Mouse (Mus musculus): ENCODE measurements at regions not wholly inside any gene's neighbourhood (a gene's known extent, or its start where the extent isn't known, plus 50 kb on each side); places are given as distances from the start of the nearest gene placed in this dataset.

GRCm38 (mm10) chr7:36155159-36155558, 352.4 kb upstream of the Zfp507 start:
- no peak overlapping the region for H3K4me3 ChIP-seq (ENCODE audit: control insufficient read depth in 1 of 2, insufficient read depth in 1 of 2, low read depth in 2 of 2, low read length in 2 of 2)
- no peak overlapping the region for H3K27ac ChIP-seq (ENCODE audit: control insufficient read depth, low read depth, low read length)
- no peaks in the 10 kb centered on the region for H3K27me3 ChIP-seq (ENCODE audit: control insufficient read depth in 1 of 2, insufficient read depth in 2 of 2, low read length in 2 of 2)
- no peaks in the 10 kb centered on the region for H3K4me1 ChIP-seq (ENCODE audit: control insufficient read depth in 1 of 2, insufficient read depth in 2 of 2, low read length in 2 of 2)
- H3K36me3 ChIP-seq (ENCODE audit: control insufficient read depth in 1 of 2, insufficient read depth in 2 of 2, low read length in 2 of 2): no peaks in the 10 kb centered on the region
- no peak overlapping the region for H3K9ac ChIP-seq (ENCODE audit: control insufficient read depth, low read depth, low read length, poor library complexity, severe bottlenecking)
- H3K79me2 ChIP-seq (ENCODE audit: control insufficient read depth, insufficient read depth, low read length, poor library complexity): no peaks in the 10 kb centered on the region
- no peaks in the 10 kb centered on the region for H3K9me3 ChIP-seq (replicated peaks; ENCODE audit: insufficient read depth, low read length)
- no peak for DNase-seq (ENCODE audit: low read depth, low spot score)
- no peak for TF ChIP-seq TCF12 (IDR thresholded peaks at IDR 0.05; ENCODE audit: low read depth, low read length)
- TF ChIP-seq JUND (IDR thresholded peaks at IDR 0.05; ENCODE audit: low read depth, low read length): no peak
- TF ChIP-seq GABPA (IDR thresholded peaks at IDR 0.05; ENCODE audit: low read depth, low read length): no peak
- no peak for TF ChIP-seq NRF1 (IDR thresholded peaks at IDR 0.05; ENCODE audit: insufficient read depth, low read depth, low read length, poor library complexity, severe bottlenecking)
- no peak for TF ChIP-seq TAL1 (IDR thresholded peaks at IDR 0.05; ENCODE audit: low read length)
- TF ChIP-seq BHLHE40 (IDR thresholded peaks at IDR 0.05; ENCODE audit: borderline replicate concordance, low read depth, low read length): no peak
- TF ChIP-seq POLR2AphosphoS2 (IDR thresholded peaks at IDR 0.05; ENCODE audit: low read length): no peak
- TF ChIP-seq ZMIZ1 (IDR thresholded peaks at IDR 0.05; ENCODE audit: low read depth, low read length): no peak
- TF ChIP-seq KAT2A (conservative IDR thresholded peaks at IDR 0.05; ENCODE audit: low read depth, low read length): no peak
- no peak for TF ChIP-seq MAX (IDR thresholded peaks at IDR 0.05; ENCODE audit: low read length)
- TF ChIP-seq CHD2 (IDR thresholded peaks at IDR 0.05; ENCODE audit: low read length): no peak
- no peak for TF ChIP-seq ZNF384 (IDR thresholded peaks at IDR 0.05; ENCODE audit: low read depth, low read length)
- no peak for TF ChIP-seq RCOR1 (IDR thresholded peaks at IDR 0.05; ENCODE audit: low read depth, low read length)
- no peak for TF ChIP-seq RAD21 (IDR thresholded peaks at IDR 0.05; ENCODE audit: low read depth, low read length)
- TF ChIP-seq SMC3 (IDR thresholded peaks at IDR 0.05; ENCODE audit: low read depth, low read length): no peak
- TF ChIP-seq MYB (IDR thresholded peaks at IDR 0.05; ENCODE audit: low read depth, low read length): no peak
- no peak for TF ChIP-seq USF2 (IDR thresholded peaks at IDR 0.05; ENCODE audit: borderline replicate concordance in 1 of 2, insufficient read depth in 1 of 2, low read depth in 1 of 2, low read length in 2 of 2)
- TF ChIP-seq ELF1 (IDR thresholded peaks at IDR 0.05; ENCODE audit: low read depth, low read length): no peak
- TF ChIP-seq HCFC1 (IDR thresholded peaks at IDR 0.05; ENCODE audit: low read depth, low read length): no peak
- no peak for TF ChIP-seq UBTF (IDR thresholded peaks at IDR 0.05; ENCODE audit: borderline replicate concordance, insufficient read depth, low read depth, low read length)

- no peaks in the 10 kb centered on the region for H3K36me3 ChIP-seq (ENCODE audit: control insufficient read depth in 1 of 2, insufficient read depth in 2 of 2, low read length in 2 of 2)
- H3K4me3 ChIP-seq (ENCODE audit: control insufficient read depth in 1 of 2, insufficient read depth in 1 of 2, low read depth in 2 of 2, low read length in 2 of 2): no peak overlapping the region
- H3K27me3 ChIP-seq (ENCODE audit: control insufficient read depth in 1 of 2, insufficient read depth in 2 of 2, low read length in 2 of 2): no peaks in the 10 kb centered on the region
- TF ChIP-seq USF2 (IDR thresholded peaks at IDR 0.05; ENCODE audit: borderline replicate concordance in 1 of 2, insufficient read depth in 1 of 2, low read depth in 1 of 2, low read length in 2 of 2): no peak
- TF ChIP-seq RAD21 (IDR thresholded peaks at IDR 0.05; ENCODE audit: low read depth, low read length): no peak
- TF ChIP-seq TAL1 (IDR thresholded peaks at IDR 0.05; ENCODE audit: low read length): no peak
- TF ChIP-seq MYB (IDR thresholded peaks at IDR 0.05; ENCODE audit: low read depth, low read length): no peak
- no peaks in the 10 kb centered on the region for H3K79me2 ChIP-seq (ENCODE audit: control insufficient read depth, insufficient read depth, low read length, poor library complexity)
- no peaks in the 10 kb centered on the region for H3K9me3 ChIP-seq (replicated peaks; ENCODE audit: insufficient read depth, low read length)
- no peaks in the 10 kb centered on the region for H3K4me1 ChIP-seq (ENCODE audit: control insufficient read depth in 1 of 2, insufficient read depth in 2 of 2, low read length in 2 of 2)
- DNase-seq (ENCODE audit: low read depth, low spot score): no peak
- H3K9ac ChIP-seq (ENCODE audit: control insufficient read depth, low read depth, low read length, poor library complexity, severe bottlenecking): no peak overlapping the region
- no peak overlapping the region for H3K27ac ChIP-seq (ENCODE audit: control insufficient read depth, low read depth, low read length)
Measured at GRCm38 (mm10) chr7:36150871-36151560, 348.2 kb upstream of the Zfp507 start.
